Comparison of ENCODE assay signal across 11 mouse cellular contexts in genomic region chr6:92468892-92469291, GRCm38 (mm10).
DNase-seq lines count a peak whose midpoint lies in the region; ATAC-seq and TF ChIP-seq lines count a peak whose summit lies in the region.
"Had no signal": no experiment of that assay in that cellular context is flagged by ENCODE, and none has a peak within 500 bp of the region (broad histone marks: within the 10 kb centered on the region; RNA-seq: fewer than 3 reads in every experiment).

No protein-coding gene starts in this region.

- H3K4me2 ChIP-seq in intestine, postnatal 0 days (replicated peaks; ENCODE audit: low read depth): no peak overlapping the region; the same call in 1 of the 2 replicates
- H3K4me2 ChIP-seq: neural tube, embryonic 13.5 days had no signal

- no peak overlapping the region for H3K9ac ChIP-seq in intestine, postnatal 0 days (ENCODE audit: low read depth, low read length)
- H3K9ac ChIP-seq: neural tube, embryonic 13.5 days had no signal

- no peaks in the 10 kb centered on the region for H3K27me3 ChIP-seq in intestine, postnatal 0 days (replicated peaks; ENCODE audit: control insufficient read depth, insufficient read depth, low read length)
- H3K27me3 ChIP-seq: neural tube, embryonic 13.5 days had no signal

- ATAC-seq in common myeloid progenitor, adult 5-6 weeks (replicated peaks; ENCODE audit: low read depth, poor library complexity, severe bottlenecking): peak; percentile 77
- peak; percentile 83 for ATAC-seq in granulocyte monocyte progenitor cell, adult 5-6 weeks (replicated peaks; ENCODE audit: poor library complexity, severe bottlenecking)
- no peak for ATAC-seq in intestine, postnatal 0 days
- ATAC-seq: activated CD4-positive, CD25-positive, alpha-beta regulatory T cell, adult 4 months had no signal

- H3K27ac ChIP-seq in layer of hippocampus, adult 2 months: peak overlapping the region; percentile 61
- peak overlapping the region; percentile 28; the same call in 1 of the 2 replicates for H3K27ac ChIP-seq in intestine, postnatal 0 days (ENCODE audit: low read depth, low read length)
- H3K27ac ChIP-seq: neural tube, embryonic 13.5 days had no signal

- no peaks in the 10 kb centered on the region for H3K4me1 ChIP-seq in intestine, postnatal 0 days (replicated peaks; ENCODE audit: control insufficient read depth, insufficient read depth, low read length)

- H3K4me3 ChIP-seq in layer of hippocampus, adult 2 months: no peak overlapping the region
- H3K4me3 ChIP-seq in intestine, postnatal 0 days (ENCODE audit: low read depth, low read length): no peak overlapping the region
- H3K4me3 ChIP-seq: neural tube, embryonic 13.5 days had no signal

- WGBS in intestine, postnatal 0 days: 65% methylated on average over 4 of the region's 4 CpGs

- H3K36me3 ChIP-seq in intestine, postnatal 0 days (ENCODE audit: control insufficient read depth, insufficient read depth): no peaks in the 10 kb centered on the region
- H3K36me3 ChIP-seq: neural tube, embryonic 13.5 days had no signal

- no peak for TF ChIP-seq CTCF in layer of hippocampus, adult 2 months (conservative IDR thresholded peaks at IDR 0.05)
- no peak for TF ChIP-seq CTCF in intestine, postnatal 0 days (IDR thresholded peaks at IDR 0.05; ENCODE audit: low read depth)

- H3K9me3 ChIP-seq in intestine, postnatal 0 days (ENCODE audit: control insufficient read depth): no peaks in the 10 kb centered on the region
- H3K9me3 ChIP-seq: neural tube, embryonic 13.5 days had no signal

- DNase-seq in layer of hippocampus, adult 2 months (ENCODE audit: low spot score in 2 of 2): no peak
- DNase-seq in layer of hippocampus, adult 9-10 months (ENCODE audit: low spot score): no peak
- no peak for DNase-seq in right cerebral cortex, postnatal 4 days
- DNase-seq in ovary, adult 18-20 months (ENCODE audit: low spot score): no peak
- DNase-seq: spleen, adult 18-20 months; thymus, postnatal 25 days had no signal
